Mouse (Mus musculus): ENCODE measurements at regions not wholly inside any gene's neighbourhood (a gene's known extent, or its start where the extent isn't known, plus 50 kb on each side); places are given as distances from the start of the nearest gene placed in this dataset.

DNA sequence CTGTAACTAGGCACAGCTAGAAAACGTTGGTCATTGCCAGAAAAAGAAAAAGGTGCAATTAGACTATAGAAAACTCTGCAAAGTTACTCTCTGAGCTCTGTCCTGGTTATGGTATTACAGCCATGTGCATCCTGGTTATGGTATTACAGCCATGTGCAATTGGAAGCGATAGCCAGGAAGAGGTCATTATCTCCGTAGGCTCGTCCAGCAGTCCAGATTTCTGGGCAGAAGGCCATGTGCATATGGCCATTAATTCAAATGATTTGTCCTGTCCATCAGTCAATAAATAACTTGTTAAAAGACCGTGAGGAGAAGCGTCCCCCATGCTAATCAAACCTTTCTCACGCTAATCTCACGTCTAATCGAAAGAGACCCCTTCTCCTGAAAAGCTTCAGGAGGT, 75.7 kb upstream of the Samsn1 start:
- TF ChIP-seq EP300 (IDR thresholded peaks at IDR 0.05; ENCODE audit: insufficient read depth, low read depth, low read length) (no peak), POLR2A (IDR thresholded peaks at IDR 0.05; ENCODE audit: insufficient read depth, low read length) (no peak)

Measured in ES-Bruce4 (cell line).